Mouse (Mus musculus) large intestine, adult 2 months (tissue): Measurements from ENCODE around the gene 1700001C02Rik. TPM values are rescaled to one million over a fixed set of nuclear protein-coding genes. Genes with fewer than 3 reads are reported as not detected.

Experiments
- DNase-seq: peaks from one replicate; pipeline ENCODE4 v3.0.0-alpha.2; 2012; ENCODE audit warnings: low read depth, low spot score
- WGBS: fragments of 180-500 bp; shearing (Covaris S2); methylation state at CpG from one replicate; pipeline ENCODE4 v1.1.7; 2018; 5-methylcytosine and 5-hydroxymethylcytosine counted together
- polyA plus RNA-seq: library from polyadenylated mRNA; depleted of rRNA; stranded (reverse); fragments of >200 nt; gene quantifications from 2 replicates; pipeline ENCODE4 v1.2.3, GENCODE M21; 2012; rRNA removed

The 1700001C02Rik gene
- polyA plus RNA-seq, result not detected in 2 replicates

DNA sequence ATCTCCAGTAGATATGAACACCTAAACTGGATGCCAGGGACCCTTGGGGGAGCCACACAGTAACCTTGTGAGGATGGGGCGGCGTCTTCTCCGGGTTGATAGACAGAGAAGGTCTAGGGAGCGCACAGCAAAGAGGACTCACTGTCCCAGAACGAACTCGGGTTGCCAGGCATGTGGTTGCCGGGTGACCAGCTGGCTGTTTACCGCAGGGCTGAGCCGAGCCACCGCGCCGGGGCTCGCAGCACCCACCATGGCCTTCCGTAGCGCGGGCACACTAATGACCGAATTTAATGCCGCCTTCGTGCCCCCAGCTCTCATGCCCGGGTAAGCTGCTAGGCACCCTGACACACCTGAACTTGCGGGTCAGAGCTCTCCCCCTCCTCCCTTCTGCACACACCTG is at the start of gene 1700001C02Rik:
Gene 1700001C02Rik, plus strand, starts transcription at position 187 of the 400 bp plus-strand sequence.
- WGBS, result 13% methylated on average over 21 of the region's 21 CpGs
- DNase-seq, result no peak

- WGBS, result 67% methylated on average over 5 of the region's 5 CpGs
- no peak for DNase-seq
Observed at GRCm38 (mm10) chr5:30416665-30417064, 49.2 kb upstream of the 1700001C02Rik start.

DNA sequence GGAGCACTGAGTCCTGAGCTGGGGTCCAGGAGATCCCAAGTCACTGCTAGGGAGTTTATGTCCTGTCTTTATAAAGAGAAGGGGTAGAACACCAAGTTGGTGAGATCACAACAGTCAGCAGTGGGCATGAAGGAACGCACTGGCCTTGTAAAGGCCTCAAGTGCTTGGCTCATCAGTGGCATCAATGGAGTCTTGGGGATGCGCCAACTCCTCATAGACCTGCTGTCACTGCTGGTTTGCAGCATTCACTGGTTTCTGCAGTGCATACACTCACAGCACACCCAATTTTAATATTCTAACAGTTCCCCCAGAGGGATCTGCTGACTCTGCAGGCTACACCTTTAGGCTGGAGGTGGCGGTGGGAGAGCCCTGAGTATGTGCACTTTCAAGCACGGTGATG is 42.7 kb upstream of the 1700001C02Rik start:
- 83% methylated on average over 4 of the region's 4 CpGs for WGBS
- no peak for DNase-seq

DNA sequence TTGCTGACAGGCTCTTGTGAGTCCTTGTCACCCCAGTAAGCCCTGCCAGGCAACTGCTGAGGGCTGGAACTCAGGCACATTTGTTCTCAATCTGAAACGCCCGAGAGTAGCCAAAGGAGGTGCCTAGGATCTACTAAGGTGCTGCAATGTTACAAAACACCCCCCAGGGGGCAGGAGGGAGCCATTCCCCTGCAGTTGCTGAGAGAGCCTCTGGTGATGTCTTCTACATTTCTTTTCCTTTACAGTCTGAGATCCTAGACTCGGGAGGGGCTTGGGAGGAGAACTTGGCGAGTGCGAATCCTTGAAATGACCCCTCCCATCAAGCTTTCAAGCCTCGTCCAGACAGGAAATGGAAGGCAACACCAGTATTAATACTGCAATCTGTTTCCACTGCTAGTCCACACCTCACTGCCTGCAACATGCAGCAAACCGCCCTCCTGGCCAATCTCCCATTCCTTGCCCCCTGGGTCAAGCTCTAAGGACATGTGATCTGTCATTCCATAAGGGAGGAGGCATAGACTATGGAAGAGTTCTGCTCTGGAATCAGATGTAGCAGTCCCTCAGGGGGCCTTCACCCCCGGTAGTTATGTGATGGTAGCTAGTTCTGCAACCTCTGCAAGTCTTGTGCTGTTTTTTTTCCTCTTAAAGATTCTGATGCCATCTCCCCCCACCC is 42.1 kb upstream of the 1700001C02Rik start:
- 20% methylated on average over 8 of the region's 8 CpGs for WGBS

DNA sequence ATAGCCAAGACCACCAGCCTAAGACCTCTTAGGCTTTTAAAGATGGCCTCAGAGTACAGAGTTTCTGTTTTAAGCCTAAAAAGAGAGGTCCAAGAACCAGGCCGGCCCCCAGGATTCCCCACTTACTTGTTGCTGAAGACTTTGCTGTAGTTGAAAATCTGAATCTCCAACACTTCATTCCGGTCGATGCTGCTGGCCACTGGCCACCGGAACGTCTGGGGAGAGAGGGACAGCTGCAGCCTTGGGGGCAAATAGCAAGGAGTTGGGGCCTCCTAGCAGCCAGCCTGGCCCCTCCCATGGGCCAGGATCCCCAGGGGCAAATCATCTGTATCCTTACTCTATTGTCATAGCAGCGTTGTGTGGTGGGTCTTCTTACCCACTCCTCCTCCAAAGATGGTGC is 38.4 kb upstream of the 1700001C02Rik start:
- no peak for DNase-seq
- 81% methylated on average over 6 of the region's 6 CpGs for WGBS

More for the DNA sequence above, 42.1 kb upstream of the 1700001C02Rik start:
- DNase-seq, result peak; percentile 2

GRCm38 (mm10) chr5:30438931-30439330 is 26.9 kb upstream of the 1700001C02Rik start:
- WGBS, result 44% methylated on average over 2 of the region's 2 CpGs
- DNase-seq, result no peak

GRCm38 (mm10) chr5:30440308-30440906 is 25.4 kb upstream of the 1700001C02Rik start:
- 76% methylated on average over 8 of the region's 8 CpGs for WGBS
- DNase-seq, result no peak

GRCm38 (mm10) chr5:30442196-30442595 is 23.7 kb upstream of the 1700001C02Rik start:
- WGBS, result 62% methylated on average over 5 of the region's 5 CpGs
- DNase-seq, result no peak

DNA sequence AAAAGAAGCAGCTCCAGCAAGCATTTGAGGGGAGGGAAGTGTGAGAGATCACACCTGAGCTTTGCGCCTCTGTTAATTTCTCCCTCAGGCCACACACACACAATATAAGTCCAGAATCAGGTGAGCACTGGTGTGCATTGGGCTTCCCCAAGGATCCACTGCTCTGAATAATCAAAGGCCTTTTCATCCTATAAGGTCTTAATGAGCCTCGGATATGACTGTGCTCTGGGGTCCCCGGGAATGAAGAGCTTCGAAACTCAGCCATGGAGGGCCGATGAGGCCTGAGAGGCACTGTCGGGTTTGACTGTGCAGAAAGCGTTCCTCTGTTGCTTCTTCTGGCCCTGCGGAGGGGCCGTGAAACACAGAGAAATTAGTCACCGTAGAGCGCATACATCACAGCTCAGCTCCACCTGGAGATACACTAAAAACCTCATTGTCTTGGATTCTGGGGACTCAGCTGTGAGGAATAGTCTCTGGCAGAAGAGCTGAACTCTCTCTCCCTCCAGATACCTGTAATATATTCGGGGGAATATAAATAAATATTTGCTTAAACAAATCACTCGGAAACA is 21.4 kb upstream of the 1700001C02Rik start:
- 74% methylated on average over 13 of the region's 13 CpGs for whole genome bisulfite sequencing
- no peak for DNase-seq

DNA sequence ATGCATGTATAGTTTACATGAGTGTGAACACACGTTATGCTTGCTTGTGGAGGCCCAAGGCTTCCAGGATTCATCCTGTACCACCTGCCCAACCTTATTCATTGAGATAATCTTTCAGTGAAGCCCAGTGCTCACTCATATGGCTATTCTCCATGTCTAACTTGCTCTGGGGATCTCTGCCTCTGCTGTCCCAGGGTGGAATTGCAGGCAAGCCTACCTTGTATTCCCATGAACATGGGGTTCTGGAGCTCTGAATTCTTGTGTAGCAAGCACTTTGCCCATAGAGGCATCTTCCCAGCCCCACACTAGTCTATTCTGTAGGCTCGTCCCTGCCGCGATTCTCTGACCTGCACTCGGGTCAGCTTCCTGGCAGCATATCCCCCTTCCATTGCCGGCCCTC is 9.8 kb upstream of the 1700001C02Rik start:
- 36% methylated on average over 6 of the region's 6 CpGs for WGBS
- DNase-seq, result no peak

DNA sequence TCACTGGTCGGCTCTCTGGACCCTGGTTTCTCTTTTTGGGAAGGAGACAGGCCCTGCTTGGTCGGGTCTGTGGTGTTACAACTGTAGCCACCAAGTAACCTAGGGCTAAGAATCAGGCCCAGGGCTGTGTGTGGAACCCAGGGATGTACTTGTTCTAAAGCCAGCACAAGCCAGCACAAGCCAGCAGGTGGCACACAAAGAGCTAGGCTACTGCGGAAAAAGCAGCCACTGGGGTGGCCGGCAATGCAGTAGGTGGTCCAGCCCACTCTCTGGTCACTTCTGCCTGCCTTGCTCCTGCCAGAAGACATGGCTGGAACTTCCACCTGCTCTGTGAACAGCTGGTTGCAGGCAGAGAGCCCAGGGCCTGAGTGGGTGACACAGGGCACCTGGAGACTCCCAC is 5.7 kb upstream of the 1700001C02Rik start:
- no peak for DNase-seq
- 36% methylated on average over 4 of the region's 4 CpGs for WGBS

- 14% methylated on average over 12 of the region's 12 CpGs for WGBS
- no peak for DNase-seq
Observed at GRCm38 (mm10) chr5:30461821-30462220, 4.0 kb upstream of the 1700001C02Rik start, which contains the start of gene Otof. Gene Otof (minus strand): TSS chr5:30461932.

- no peak for DNase-seq
- 30% methylated on average over 9 of the region's 9 CpGs for WGBS
Observed at GRCm38 (mm10) chr5:30466315-30466714, 468 bp downstream of the 1700001C02Rik start.

- 69% methylated on average over 6 of the region's 6 CpGs for WGBS
- no peak for DNase-seq
Observed at GRCm38 (mm10) chr5:30470454-30470853, 4.6 kb downstream of the 1700001C02Rik start.

DNA sequence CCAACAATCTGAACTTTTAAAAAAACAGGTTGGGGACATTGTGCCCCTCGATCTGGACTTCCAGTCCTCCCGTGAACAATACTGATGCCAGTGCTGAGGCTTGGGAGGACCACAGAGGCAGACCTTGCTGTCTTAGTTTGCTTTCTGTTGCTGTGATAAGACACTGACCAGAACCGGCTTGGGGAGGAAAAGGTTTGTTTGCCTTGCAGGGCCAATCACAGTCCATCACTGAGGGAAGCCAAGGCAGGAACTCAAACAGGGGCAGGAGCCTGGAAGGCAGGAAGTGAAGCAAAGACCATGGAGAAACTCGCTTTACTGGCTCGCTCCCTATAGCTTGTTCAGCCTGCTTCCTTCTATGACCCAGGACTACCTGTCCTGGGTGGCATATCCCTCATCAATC is 6.3 kb downstream of the 1700001C02Rik start:
- 30% methylated on average over 5 of the region's 5 CpGs for WGBS
- no peak for DNase-seq

DNA sequence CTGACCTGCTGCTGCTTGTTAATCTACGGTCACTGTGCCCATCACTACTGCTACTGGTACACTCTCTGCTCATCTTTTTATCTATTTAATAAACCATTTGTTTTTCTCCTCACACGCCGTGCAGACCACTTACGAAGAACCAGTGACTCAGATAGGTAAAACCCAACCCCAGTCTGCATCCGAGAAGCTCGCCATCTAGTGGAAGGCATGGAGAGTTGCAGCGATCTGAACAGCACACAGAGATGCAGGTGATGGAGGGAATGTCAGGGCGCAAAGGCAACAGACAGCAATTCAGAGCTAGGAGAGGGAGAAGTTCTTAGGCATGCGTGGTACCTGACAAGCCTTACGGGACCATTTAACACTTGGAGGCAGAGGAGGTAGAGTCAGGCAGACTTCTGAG is 10.7 kb downstream of the 1700001C02Rik start:
- no peak for DNase-seq
- 31% methylated on average over 10 of the region's 10 CpGs for WGBS

- WGBS, result 18% methylated on average over 5 of the region's 5 CpGs
Observed at GRCm38 (mm10) chr5:30482319-30482718, 16.5 kb downstream of the 1700001C02Rik start.

DNA sequence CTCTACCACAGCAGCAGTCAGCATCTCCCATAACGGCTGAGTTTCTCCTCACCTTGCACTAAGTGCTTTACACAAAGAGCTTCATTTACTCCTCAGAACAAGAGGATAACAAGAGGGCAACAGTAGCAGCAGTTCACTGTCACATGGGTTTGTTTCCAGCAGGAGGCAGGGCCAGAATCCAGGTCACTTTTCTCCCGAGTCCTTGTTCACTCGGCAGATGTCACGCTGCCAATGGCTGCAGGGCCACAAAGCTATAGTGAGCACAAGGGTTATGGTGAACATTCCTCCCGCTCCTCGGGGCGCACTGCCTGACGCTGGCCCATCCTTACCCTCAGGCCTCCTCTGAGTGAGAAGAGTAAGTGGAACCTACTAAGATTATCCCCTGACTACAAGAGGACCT is 17.7 kb downstream of the 1700001C02Rik start:
- DNase-seq, result no peak
- 74% methylated on average over 8 of the region's 8 CpGs for WGBS

More at GRCm38 (mm10) chr5:30482319-30482718, 16.5 kb downstream of the 1700001C02Rik start:
- peak; percentile 31 for DNase-seq

GRCm38 (mm10) chr5:30484591-30484990 is 18.7 kb downstream of the 1700001C02Rik start:
- 63% methylated on average over 5 of the region's 5 CpGs for WGBS
- DNase-seq, result no peak

DNA sequence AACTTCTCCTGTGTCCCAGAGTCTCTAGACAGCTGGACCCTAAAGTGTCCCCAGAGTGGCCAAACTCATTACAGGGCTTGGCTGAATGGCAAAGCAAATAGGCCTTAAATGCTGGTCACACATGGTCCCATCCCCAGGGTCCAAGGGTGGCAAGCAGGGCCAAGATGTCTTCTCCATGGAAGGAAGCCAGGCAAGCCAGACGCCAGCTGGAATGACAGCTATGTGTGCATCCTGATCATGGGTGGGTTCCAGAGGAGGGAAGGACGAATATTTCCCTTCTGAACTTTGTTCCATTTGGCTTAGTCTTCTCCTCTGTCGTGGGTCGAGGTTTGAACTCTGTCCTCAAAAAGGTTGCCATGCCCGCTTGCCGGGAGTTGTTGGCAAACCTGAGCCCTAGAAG is 19.3 kb downstream of the 1700001C02Rik start:
- DNase-seq, result no peak
- 26% methylated on average over 6 of the region's 6 CpGs for WGBS

- DNase-seq, result no peak
Observed at GRCm38 (mm10) chr5:30490215-30490614, 24.4 kb downstream of the 1700001C02Rik start.
